Mouse (Mus musculus) heart, adult 8-10 months (tissue): Measurements from ENCODE around the gene Frrs1l. TPM values are rescaled to one million over a fixed set of nuclear protein-coding genes. Genes with fewer than 3 reads are reported as not detected.

Experiments used
- DNase-seq: peaks from one replicate; pipeline ENCODE4 v3.0.0; 2022; ENCODE audit warnings: low spot score
- total RNA-seq, 4 experiments: library from RNA; stranded (reverse); gene quantifications; 2 replicates each; pipeline ENCODE4 v1.2.4; 2022

The Frrs1l gene
- total RNA-seq, 4 experiments from 2014 or later, result 0.09 to 0.23 (median 0.10) TPM

- no peak for DNase-seq
These were observed 74.4 kb downstream of the Frrs1l start for GRCm38 (mm10) chr4:56915732-56916325.

GRCm38 (mm10) chr4:56914761-56915160, 75.4 kb downstream of the Frrs1l start:
- no peak for DNase-seq

GRCm38 (mm10) chr4:56914338-56914737, 75.9 kb downstream of the Frrs1l start:
- no peak for DNase-seq

- DNase-seq, result no peak
These were observed 77.7 kb downstream of the Frrs1l start for GRCm38 (mm10) chr4:56912382-56913001.

GRCm38 (mm10) chr4:56909568-56909967, 80.6 kb downstream of the Frrs1l start:
- no peak for DNase-seq

GRCm38 (mm10) chr4:56907671-56908070, 82.5 kb downstream of the Frrs1l start:
- no peak for DNase-seq

Other genes with a start within 250 kb of the Frrs1l start
- not detected for gene Actl7b, start 248.9 kb downstream of the Frrs1l start, total RNA-seq
- not detected for gene Actl7a, start 247.0 kb downstream of the Frrs1l start, total RNA-seq
- gene Elp1, start 188.1 kb downstream of the Frrs1l start, total RNA-seq, result 10 to 100 TPM; 20.0 to 22.7 (median 21.4) TPM
- gene Fam206a, start 188.0 kb downstream of the Frrs1l start, total RNA-seq, result 1 to 10 TPM; 1.8 to 3.3 (median 2.3) TPM
- 10 to 100 TPM; 18.1 to 47.5 (median 30.1) TPM for gene Ctnnal1, start 125.2 kb downstream of the Frrs1l start, total RNA-seq
- 100 to 1,000 TPM in 1 of 4 experiments, 10 to 100 TPM in 3; 84.8 to 104 (median 93.0) TPM for gene Tmem245, start 43.0 kb downstream of the Frrs1l start, total RNA-seq
- 1 to 10 TPM; 1.4 to 3.4 (median 2.6) TPM for gene Epb41l4b, start 153.0 kb upstream of the Frrs1l start, total RNA-seq